Mouse (Mus musculus): Measurements from ENCODE around the gene Arhgap19. TPM values are rescaled to one million over a fixed set of nuclear protein-coding genes. Genes with fewer than 3 reads are reported as not detected.

The Arhgap19 gene
- polyA plus RNA-seq, 1 experiment from 2014 or later: 28.6 TPM

GRCm38 (mm10) chr19:41842706-41843105, 40.9 kb upstream of the Arhgap19 start:
- Histone ChIP-seq H3K36me3 (ENCODE audit: control insufficient read depth, insufficient read depth, low read length) (no peaks in the 10 kb centered on the region), H3K4me3 (ENCODE audit: low read length) (no peak overlapping the region), H3K27me3 (ENCODE audit: control insufficient read depth, insufficient read depth, low read depth, low read length) (peaks cover 4% of the 10 kb centered on the region), H3K9ac (ENCODE audit: low read length) (no peak overlapping the region), H3K9me3 (ENCODE audit: control insufficient read depth, low read length) (no peaks in the 10 kb centered on the region), H3K4me2 (ENCODE audit: low read depth, low read length) (no peak overlapping the region), H3K27ac (ENCODE audit: low read length) (no peak overlapping the region), H3K4me1 (replicated peaks; ENCODE audit: control insufficient read depth, insufficient read depth, low read length) (peaks cover 7% of the 10 kb centered on the region)
- no peak for ATAC-seq (ENCODE audit: low read depth)
- 73% methylated on average over 4 of the region's 4 CpGs for WGBS

- H3K36me3 ChIP-seq (ENCODE audit: control insufficient read depth, insufficient read depth, low read length): no peaks in the 10 kb centered on the region
These were observed 40.3 kb upstream of the Arhgap19 start for GRCm38 (mm10) chr19:41842196-41842595.

GRCm38 (mm10) chr19:41841105-41841750, 39.4 kb upstream of the Arhgap19 start:
- 65% methylated on average over 7 of the region's 7 CpGs for WGBS
- no peak for ATAC-seq (ENCODE audit: low read depth)
- peaks cover 4% of the 10 kb centered on the region for H3K27me3 ChIP-seq (ENCODE audit: control insufficient read depth, insufficient read depth, low read depth, low read length)
- H3K27ac ChIP-seq (ENCODE audit: low read length): no peak overlapping the region
- H3K4me3 ChIP-seq (ENCODE audit: low read length): no peak overlapping the region
- no peak overlapping the region for H3K9ac ChIP-seq (ENCODE audit: low read length)
- H3K4me2 ChIP-seq (ENCODE audit: low read depth, low read length): no peak overlapping the region
- peaks cover under 1% of the 10 kb centered on the region for H3K4me1 ChIP-seq (replicated peaks; ENCODE audit: control insufficient read depth, insufficient read depth, low read length)
- no peaks in the 10 kb centered on the region for H3K9me3 ChIP-seq (ENCODE audit: control insufficient read depth, low read length)
- H3K36me3 ChIP-seq (ENCODE audit: control insufficient read depth, insufficient read depth, low read length): no peaks in the 10 kb centered on the region

More at GRCm38 (mm10) chr19:41842196-41842595, 40.3 kb upstream of the Arhgap19 start:
- no peak for ATAC-seq (ENCODE audit: low read depth)
- Histone ChIP-seq H3K4me3 (ENCODE audit: low read length) (no peak overlapping the region), H3K9ac (ENCODE audit: low read length) (no peak overlapping the region), H3K27ac (ENCODE audit: low read length) (no peak overlapping the region), H3K27me3 (ENCODE audit: control insufficient read depth, insufficient read depth, low read depth, low read length) (peaks cover 4% of the 10 kb centered on the region), H3K4me1 (replicated peaks; ENCODE audit: control insufficient read depth, insufficient read depth, low read length) (peaks cover 7% of the 10 kb centered on the region), H3K4me2 (ENCODE audit: low read depth, low read length) (no peak overlapping the region), H3K9me3 (ENCODE audit: control insufficient read depth, low read length) (no peaks in the 10 kb centered on the region)
- WGBS: 74% methylated on average over 4 of the region's 4 CpGs

- Histone ChIP-seq H3K27me3 (ENCODE audit: control insufficient read depth, insufficient read depth, low read depth, low read length) (peaks cover 4% of the 10 kb centered on the region; the same call in 1 of the 2 replicates), H3K4me3 (ENCODE audit: low read length) (no peak overlapping the region), H3K36me3 (ENCODE audit: control insufficient read depth, insufficient read depth, low read length) (no peaks in the 10 kb centered on the region), H3K4me1 (replicated peaks; ENCODE audit: control insufficient read depth, insufficient read depth, low read length) (peaks cover 5% of the 10 kb centered on the region; the same call in 1 of the 2 replicates), H3K27ac (ENCODE audit: low read length) (no peak overlapping the region), H3K9ac (ENCODE audit: low read length) (no peak overlapping the region), H3K9me3 (ENCODE audit: control insufficient read depth, low read length) (no peaks in the 10 kb centered on the region), H3K4me2 (ENCODE audit: low read depth, low read length) (no peak overlapping the region)
- WGBS: 90% methylated on average over 3 of the region's 3 CpGs
- no peak for ATAC-seq (ENCODE audit: low read depth)
These were observed 37.8 kb upstream of the Arhgap19 start for GRCm38 (mm10) chr19:41839685-41840084.

GRCm38 (mm10) chr19:41838808-41839207, 37.0 kb upstream of the Arhgap19 start:
- no peak overlapping the region for H3K27ac ChIP-seq (ENCODE audit: low read length)
- peaks cover 4% of the 10 kb centered on the region; the same call in 1 of the 2 replicates for H3K27me3 ChIP-seq (ENCODE audit: control insufficient read depth, insufficient read depth, low read depth, low read length)
- H3K4me1 ChIP-seq (replicated peaks; ENCODE audit: control insufficient read depth, insufficient read depth, low read length): peaks cover 5% of the 10 kb centered on the region; the same call in 1 of the 2 replicates
- no peaks in the 10 kb centered on the region for H3K9me3 ChIP-seq (ENCODE audit: control insufficient read depth, low read length)
- no peak overlapping the region for H3K4me2 ChIP-seq (ENCODE audit: low read depth, low read length)
- no peak overlapping the region for H3K9ac ChIP-seq (ENCODE audit: low read length)
- no peak for ATAC-seq (ENCODE audit: low read depth)
- no peaks in the 10 kb centered on the region for H3K36me3 ChIP-seq (ENCODE audit: control insufficient read depth, insufficient read depth, low read length)
- H3K4me3 ChIP-seq (ENCODE audit: low read length): no peak overlapping the region
- WGBS: 25% methylated on average over 6 of the region's 6 CpGs

- Histone ChIP-seq H3K27me3 (ENCODE audit: control insufficient read depth, insufficient read depth, low read depth, low read length) (peaks cover 8% of the 10 kb centered on the region), H3K9me3 (ENCODE audit: control insufficient read depth, low read length) (no peaks in the 10 kb centered on the region), H3K4me1 (replicated peaks; ENCODE audit: control insufficient read depth, insufficient read depth, low read length) (peaks cover 5% of the 10 kb centered on the region; the same call in 1 of the 2 replicates), H3K4me3 (ENCODE audit: low read length) (no peak overlapping the region), H3K27ac (ENCODE audit: low read length) (no peak overlapping the region), H3K4me2 (ENCODE audit: low read depth, low read length) (no peak overlapping the region), H3K36me3 (ENCODE audit: control insufficient read depth, insufficient read depth, low read length) (no peaks in the 10 kb centered on the region), H3K9ac (ENCODE audit: low read length) (no peak overlapping the region)
- peak; percentile 68; the same call in 1 of the 2 replicates for ATAC-seq (ENCODE audit: low read depth)
- WGBS: 34% methylated on average over 4 of the region's 4 CpGs
These were observed 36.0 kb upstream of the Arhgap19 start for GRCm38 (mm10) chr19:41837917-41838261.

- 40% methylated on average over 9 of the region's 9 CpGs for WGBS
- Histone ChIP-seq H3K4me2 (ENCODE audit: low read depth, low read length) (no peak overlapping the region), H3K4me1 (replicated peaks; ENCODE audit: control insufficient read depth, insufficient read depth, low read length) (peaks cover 5% of the 10 kb centered on the region; the same call in 1 of the 2 replicates), H3K9me3 (ENCODE audit: control insufficient read depth, low read length) (no peaks in the 10 kb centered on the region), H3K9ac (ENCODE audit: low read length) (no peak overlapping the region), H3K36me3 (ENCODE audit: control insufficient read depth, insufficient read depth, low read length) (no peaks in the 10 kb centered on the region), H3K27me3 (ENCODE audit: control insufficient read depth, insufficient read depth, low read depth, low read length) (peaks cover 13% of the 10 kb centered on the region), H3K4me3 (ENCODE audit: low read length) (no peak overlapping the region), H3K27ac (ENCODE audit: low read length) (no peak overlapping the region)
- ATAC-seq (ENCODE audit: low read depth): no peak
These were observed 35.5 kb upstream of the Arhgap19 start for GRCm38 (mm10) chr19:41837194-41837916.

- no peak for ATAC-seq (ENCODE audit: low read depth)
- peaks cover 19% of the 10 kb centered on the region for H3K27me3 ChIP-seq (ENCODE audit: control insufficient read depth, insufficient read depth, low read depth, low read length)
- no peaks in the 10 kb centered on the region for H3K9me3 ChIP-seq (ENCODE audit: control insufficient read depth, low read length)
- peaks cover 10% of the 10 kb centered on the region for H3K4me1 ChIP-seq (replicated peaks; ENCODE audit: control insufficient read depth, insufficient read depth, low read length)
- WGBS: 60% methylated on average over 3 of the region's 3 CpGs
- H3K4me3 ChIP-seq (ENCODE audit: low read length): no peak overlapping the region
- no peaks in the 10 kb centered on the region for H3K36me3 ChIP-seq (ENCODE audit: control insufficient read depth, insufficient read depth, low read length)
- H3K9ac ChIP-seq (ENCODE audit: low read length): no peak overlapping the region
- H3K27ac ChIP-seq (ENCODE audit: low read length): no peak overlapping the region
- no peak overlapping the region for H3K4me2 ChIP-seq (ENCODE audit: low read depth, low read length)
These were observed 34.9 kb upstream of the Arhgap19 start for GRCm38 (mm10) chr19:41836719-41837118.

- Histone ChIP-seq H3K27ac (ENCODE audit: low read length) (no peak overlapping the region), H3K9me3 (ENCODE audit: control insufficient read depth, low read length) (no peaks in the 10 kb centered on the region), H3K9ac (ENCODE audit: low read length) (no peak overlapping the region), H3K27me3 (ENCODE audit: control insufficient read depth, insufficient read depth, low read depth, low read length) (peaks cover 21% of the 10 kb centered on the region), H3K36me3 (ENCODE audit: control insufficient read depth, insufficient read depth, low read length) (no peaks in the 10 kb centered on the region), H3K4me2 (ENCODE audit: low read depth, low read length) (peak overlapping the region; percentile 23; the same call in 1 of the 2 replicates), H3K4me3 (ENCODE audit: low read length) (no peak overlapping the region), H3K4me1 (replicated peaks; ENCODE audit: control insufficient read depth, insufficient read depth, low read length) (peaks cover 14% of the 10 kb centered on the region)
- WGBS: 3% methylated on average over 6 of the region's 6 CpGs
- ATAC-seq (ENCODE audit: low read depth): peak; percentile 47
These were observed 34.0 kb upstream of the Arhgap19 start for GRCm38 (mm10) chr19:41835816-41836215.
